Mouse (Mus musculus): ENCODE results near the gene Ankrd42. TPM values are rescaled to one million over a fixed set of nuclear protein-coding genes. Genes with fewer than 3 reads are reported as not detected.

The Ankrd42 gene
- under 1 TPM; 0.73 to 0.84 TPM for total RNA-seq (2021)
- 0.29 and 0.49 TPM in 2 replicates for polyA plus RNA-seq (2012; rRNA removed)
- long read RNA-seq, partial matches to known transcripts = 0 of 2 reads
- long read RNA-seq, other reads (novel, unspliced or antisense) = 0 of 2 reads

- intact Hi-C loops (cut with DNase I) = loop anchor here (1.0 to 10.0 kb wide), 3 partner anchors 31 to 328 kb away; partner anchors contain the start of gene Ccdc90b
- Histone ChIP-seq H3K27ac (peak within 1 kb of the TSS; percentile 89), H3K4me3 (peak within 1 kb of the TSS; percentile 84), H3K27me3 (ENCODE audit: control insufficient read depth, insufficient read depth, low read length) (no peaks in the 10 kb centered on the region), H3K36me3 (ENCODE audit: control insufficient read depth, insufficient read depth, low read length) (peaks cover 9% of the 10 kb centered on the region), H3K9ac (ENCODE audit: low read depth, low read length) (peak within 1 kb of the TSS; percentile 83), H3K79me2 (replicated peaks; ENCODE audit: control insufficient read depth, insufficient read depth, low read length) (no peaks in the 10 kb centered on the region), H3K4me1 (ENCODE audit: control insufficient read depth, insufficient read depth, low read length) (no peaks in the 10 kb centered on the region)
- peak; percentile 86 for TF ChIP-seq POLR2A (IDR thresholded peaks at IDR 0.05; ENCODE audit: insufficient read depth, low read depth, low read length)
- TF ChIP-seq CTCF (IDR thresholded peaks at IDR 0.05) = peak; percentile 50
- TF ChIP-seq EP300 (IDR thresholded peaks at IDR 0.05; ENCODE audit: insufficient read depth, low read depth, low read length) = peak; percentile 77
- WGBS = under 1% methylated on average over 44 of the region's 44 CpGs
- peak; percentile 92 to 94 for DNase-seq
These were observed at the start of gene Ankrd42 for GRCm38 (mm10) chr7:92637021-92637625. Ankrd42 (minus strand) TSS chr7:92637142.

GRCm38 (mm10) chr7:92677346-92677745, 40.4 kb upstream of the Ankrd42 start:
- intact Hi-C loops (cut with DNase I) = no loop called here
- H3K4me1 ChIP-seq (ENCODE audit: control insufficient read depth, insufficient read depth, low read length) = no peaks in the 10 kb centered on the region
- H3K36me3 ChIP-seq (ENCODE audit: control insufficient read depth, insufficient read depth, low read length) = no peaks in the 10 kb centered on the region

GRCm38 (mm10) chr7:92675131-92675530, 38.2 kb upstream of the Ankrd42 start:
- Histone ChIP-seq H3K4me1 (ENCODE audit: control insufficient read depth, insufficient read depth, low read length) (no peaks in the 10 kb centered on the region; the same call in 1 of the 2 replicates), H3K27me3 (ENCODE audit: control insufficient read depth, insufficient read depth, low read length) (no peaks in the 10 kb centered on the region), H3K27ac (no peak overlapping the region), H3K79me2 (replicated peaks; ENCODE audit: control insufficient read depth, insufficient read depth, low read length) (no peaks in the 10 kb centered on the region), H3K4me3 (no peak overlapping the region), H3K36me3 (ENCODE audit: control insufficient read depth, insufficient read depth, low read length) (no peaks in the 10 kb centered on the region), H3K9ac (ENCODE audit: low read depth, low read length) (no peak overlapping the region)
- WGBS = 86% methylated on average over 3 of the region's 3 CpGs
- DNase-seq = no peak
- no peak for TF ChIP-seq POLR2A (IDR thresholded peaks at IDR 0.05; ENCODE audit: insufficient read depth, low read depth, low read length)
- TF ChIP-seq EP300 (IDR thresholded peaks at IDR 0.05; ENCODE audit: insufficient read depth, low read depth, low read length) = no peak
- TF ChIP-seq CTCF (IDR thresholded peaks at IDR 0.05) = no peak
- intact Hi-C loops (cut with DNase I) = no loop called here

More at GRCm38 (mm10) chr7:92677346-92677745, 40.4 kb upstream of the Ankrd42 start:
- Histone ChIP-seq H3K27ac (no peak overlapping the region), H3K4me3 (no peak overlapping the region), H3K79me2 (replicated peaks; ENCODE audit: control insufficient read depth, insufficient read depth, low read length) (no peaks in the 10 kb centered on the region), H3K9ac (ENCODE audit: low read depth, low read length) (no peak overlapping the region), H3K27me3 (ENCODE audit: control insufficient read depth, insufficient read depth, low read length) (peaks cover 2% of the 10 kb centered on the region)
- no peak for TF ChIP-seq POLR2A (IDR thresholded peaks at IDR 0.05; ENCODE audit: insufficient read depth, low read depth, low read length)
- no peak for TF ChIP-seq CTCF (IDR thresholded peaks at IDR 0.05)
- no peak for TF ChIP-seq EP300 (IDR thresholded peaks at IDR 0.05; ENCODE audit: insufficient read depth, low read depth, low read length)
- WGBS = 52% methylated on average over 4 of the region's 4 CpGs
- no peak for DNase-seq

GRCm38 (mm10) chr7:92669507-92670471, 32.8 kb upstream of the Ankrd42 start, which contains the start of gene Pcf11:
Pcf11 (minus strand) TSS chr7:92669934.
- H3K4me1 ChIP-seq (ENCODE audit: control insufficient read depth, insufficient read depth, low read length) = peaks cover 4% of the 10 kb centered on the region
- peaks cover 1% of the 10 kb centered on the region for H3K79me2 ChIP-seq (replicated peaks; ENCODE audit: control insufficient read depth, insufficient read depth, low read length)
- DNase-seq = peak; percentile 96 to 97
- no peaks in the 10 kb centered on the region for H3K27me3 ChIP-seq (ENCODE audit: control insufficient read depth, insufficient read depth, low read length)
- TF ChIP-seq EP300 (IDR thresholded peaks at IDR 0.05; ENCODE audit: insufficient read depth, low read depth, low read length) (peak; percentile 44; the same call in 1 of the 2 replicates), CTCF (IDR thresholded peaks at IDR 0.05) (no peak), POLR2A (IDR thresholded peaks at IDR 0.05; ENCODE audit: insufficient read depth, low read depth, low read length) (peak; percentile 97)
- intact Hi-C loops (cut with DNase I) = loop anchor here (1.0 to 2.0 kb wide), 3 partner anchors 23 to 108 kb away; partner anchors contain the start of genes Ccdc90b and Rab30
- H3K36me3 ChIP-seq (ENCODE audit: control insufficient read depth, insufficient read depth, low read length) = peaks cover 16% of the 10 kb centered on the region
- peak within 1 kb of the TSS; percentile 95 for H3K9ac ChIP-seq (ENCODE audit: low read depth, low read length)
- H3K4me3 ChIP-seq = peak within 1 kb of the TSS; percentile 79
- H3K27ac ChIP-seq = peak within 1 kb of the TSS; percentile 98
- WGBS = under 1% methylated on average over 88 of the region's 88 CpGs

GRCm38 (mm10) chr7:92668791-92669506, 32.0 kb upstream of the Ankrd42 start:
- H3K4me1 ChIP-seq (ENCODE audit: control insufficient read depth, insufficient read depth, low read length) = peaks cover 4% of the 10 kb centered on the region
- intact Hi-C loops (cut with DNase I) = loop anchor here (1.0 to 2.0 kb wide), 4 partner anchors 22 to 108 kb away; partner anchors contain the start of genes Ankrd42, Ccdc90b and Rab30
- H3K27ac ChIP-seq = peak overlapping the region; percentile 98
- H3K9ac ChIP-seq (ENCODE audit: low read depth, low read length) = peak overlapping the region; percentile 95
- DNase-seq = peak; percentile 73
- H3K36me3 ChIP-seq (ENCODE audit: control insufficient read depth, insufficient read depth, low read length) = peaks cover 16% of the 10 kb centered on the region
- no peaks in the 10 kb centered on the region for H3K27me3 ChIP-seq (ENCODE audit: control insufficient read depth, insufficient read depth, low read length)
- WGBS = under 1% methylated on average over 29 of the region's 29 CpGs
- no peak for TF ChIP-seq EP300 (IDR thresholded peaks at IDR 0.05; ENCODE audit: insufficient read depth, low read depth, low read length)
- no peak for TF ChIP-seq CTCF (IDR thresholded peaks at IDR 0.05)
- 0 out of 2 replicates have a peak, but pooled peaks have one; percentile 28 for TF ChIP-seq POLR2A (IDR thresholded peaks at IDR 0.05; ENCODE audit: insufficient read depth, low read depth, low read length)
- H3K4me3 ChIP-seq = peak overlapping the region; percentile 79
- H3K79me2 ChIP-seq (replicated peaks; ENCODE audit: control insufficient read depth, insufficient read depth, low read length) = peaks cover 1% of the 10 kb centered on the region
